Mouse (Mus musculus): ENCODE data around the gene H2al1i. TPM values are rescaled to one million over a fixed set of nuclear protein-coding genes. Genes with fewer than 3 reads are reported as not detected.

Gene H2al1i
- polyA plus RNA-seq (2012; rRNA removed) = not detected in 2 replicates

DNA sequence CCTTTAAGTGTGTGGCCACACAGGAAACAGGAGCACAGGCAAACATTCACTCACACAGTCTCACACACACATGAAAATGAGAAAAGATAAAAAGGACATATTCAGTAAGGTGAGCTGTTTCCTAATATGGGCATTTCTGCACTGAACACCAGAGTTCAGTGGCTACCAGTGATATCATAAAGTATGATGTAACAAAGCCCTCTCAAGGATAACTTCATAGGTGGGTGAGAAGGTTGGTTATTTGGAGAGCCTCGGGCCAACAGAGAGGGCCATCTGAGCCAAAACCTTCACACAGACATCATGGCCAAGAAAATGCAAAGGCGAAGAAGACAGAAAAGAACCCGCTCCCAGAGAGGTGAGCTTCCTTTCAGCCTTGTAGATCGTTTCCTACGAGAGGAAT lies at the start of gene H2al1i:
Gene H2al1i (plus strand): TSS at position 301 of the 400 bp plus-strand sequence.

GRCm38 (mm10) chrX:11298957-11299356 lies 25.5 kb upstream of the H2al1i start, which contains the start of gene H2al1a:
TSS of gene H2al1a (plus strand) at chrX:11299257.

DNA sequence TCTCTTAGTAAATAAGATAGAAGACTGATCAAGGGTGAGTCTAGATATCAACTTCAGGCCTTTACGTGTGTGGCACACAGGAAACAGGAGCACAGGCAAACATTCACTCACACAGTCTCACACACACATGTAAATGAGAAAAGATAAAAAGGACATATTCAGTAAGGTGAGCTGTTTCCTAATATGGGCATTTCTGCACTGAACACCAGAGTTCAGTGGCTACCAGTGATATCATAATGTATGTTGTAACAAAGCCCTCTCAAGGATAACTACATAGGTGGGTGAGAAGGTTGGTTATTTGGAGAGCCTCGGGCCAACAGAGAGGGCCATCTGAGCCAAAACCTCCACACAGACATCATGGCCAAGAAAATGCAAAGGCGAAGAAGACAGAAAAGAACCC lies 22.3 kb upstream of the H2al1i start, which contains the start of gene H2al1b:
Gene H2al1b (plus strand): TSS at position 301 of the 400 bp plus-strand sequence.

GRCm38 (mm10) chrX:11305355-11305754 lies 19.1 kb upstream of the H2al1i start, which contains the start of gene H2al1c:
TSS of gene H2al1c (plus strand) at chrX:11305655.

DNA sequence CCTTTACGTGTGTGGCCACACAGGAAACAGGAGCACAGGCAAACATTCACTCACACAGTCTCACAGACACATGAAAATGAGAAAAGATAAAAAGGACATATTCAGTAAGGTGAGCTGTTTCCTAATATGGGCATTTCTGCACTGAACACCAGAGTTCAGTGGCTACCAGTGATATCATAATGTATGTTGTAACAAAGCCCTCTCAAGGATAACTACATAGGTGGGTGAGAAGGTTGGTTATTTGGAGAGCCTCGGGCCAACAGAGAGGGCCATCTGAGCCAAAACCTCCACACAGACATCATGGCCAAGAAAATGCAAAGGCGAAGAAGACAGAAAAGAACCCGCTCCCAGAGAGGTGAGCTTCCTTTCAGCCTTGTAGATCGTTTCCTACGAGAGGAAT lies 15.9 kb upstream of the H2al1i start, which contains the start of gene H2al1d:
Gene H2al1d (plus strand): TSS at position 301 of the 400 bp plus-strand sequence.

DNA sequence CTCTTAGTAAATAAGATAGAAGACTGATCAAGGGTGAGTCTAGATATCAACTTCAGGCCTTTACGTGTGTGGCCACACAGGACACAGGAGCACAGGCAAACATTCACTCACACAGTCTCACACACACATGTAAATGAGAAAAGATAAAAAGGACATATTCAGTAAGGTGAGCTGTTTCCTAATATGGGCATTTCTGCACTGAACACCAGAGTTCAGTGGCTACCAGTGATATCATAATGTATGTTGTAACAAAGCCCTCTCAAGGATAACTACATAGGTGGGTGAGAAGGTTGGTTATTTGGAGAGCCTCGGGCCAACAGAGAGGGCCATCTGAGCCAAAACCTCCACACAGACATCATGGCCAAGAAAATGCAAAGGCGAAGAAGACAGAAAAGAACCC lies 12.8 kb upstream of the H2al1i start, which contains the start of gene H2al1e:
Gene H2al1e (plus strand): TSS at position 301 of the 400 bp plus-strand sequence.

DNA sequence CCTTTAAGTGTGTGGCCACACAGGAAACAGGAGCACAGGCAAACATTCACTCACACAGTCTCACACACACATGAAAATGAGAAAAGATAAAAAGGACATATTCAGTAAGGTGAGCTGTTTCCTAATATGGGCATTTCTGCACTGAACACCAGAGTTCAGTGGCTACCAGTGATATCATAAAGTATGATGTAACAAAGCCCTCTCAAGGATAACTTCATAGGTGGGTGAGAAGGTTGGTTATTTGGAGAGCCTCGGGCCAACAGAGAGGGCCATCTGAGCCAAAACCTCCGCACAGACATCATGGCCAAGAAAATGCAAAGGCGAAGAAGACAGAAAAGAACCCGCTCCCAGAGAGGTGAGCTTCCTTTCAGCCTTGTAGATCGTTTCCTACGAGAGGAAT lies 9.6 kb upstream of the H2al1i start, which contains the start of gene H2al1f:
Gene H2al1f (plus strand): TSS at position 301 of the 400 bp plus-strand sequence.

DNA sequence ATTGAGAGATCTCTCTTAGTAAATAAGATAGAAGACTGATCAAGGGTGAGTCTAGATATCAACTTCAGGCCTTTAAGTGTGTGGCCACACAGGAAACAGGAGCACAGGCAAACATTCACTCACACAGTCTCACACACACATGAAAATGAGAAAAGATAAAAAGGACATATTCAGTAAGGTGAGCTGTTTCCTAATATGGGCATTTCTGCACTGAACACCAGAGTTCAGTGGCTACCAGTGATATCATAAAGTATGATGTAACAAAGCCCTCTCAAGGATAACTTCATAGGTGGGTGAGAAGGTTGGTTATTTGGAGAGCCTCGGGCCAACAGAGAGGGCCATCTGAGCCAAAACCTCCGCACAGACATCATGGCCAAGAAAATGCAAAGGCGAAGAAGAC lies 6.5 kb upstream of the H2al1i start, which contains the start of gene H2al1g:
Gene H2al1g (plus strand): TSS at position 301 of the 400 bp plus-strand sequence.

GRCm38 (mm10) chrX:11321192-11321591 lies 3.3 kb upstream of the H2al1i start, which contains the start of gene H2al1h:
TSS of gene H2al1h (plus strand) at chrX:11321492.

DNA sequence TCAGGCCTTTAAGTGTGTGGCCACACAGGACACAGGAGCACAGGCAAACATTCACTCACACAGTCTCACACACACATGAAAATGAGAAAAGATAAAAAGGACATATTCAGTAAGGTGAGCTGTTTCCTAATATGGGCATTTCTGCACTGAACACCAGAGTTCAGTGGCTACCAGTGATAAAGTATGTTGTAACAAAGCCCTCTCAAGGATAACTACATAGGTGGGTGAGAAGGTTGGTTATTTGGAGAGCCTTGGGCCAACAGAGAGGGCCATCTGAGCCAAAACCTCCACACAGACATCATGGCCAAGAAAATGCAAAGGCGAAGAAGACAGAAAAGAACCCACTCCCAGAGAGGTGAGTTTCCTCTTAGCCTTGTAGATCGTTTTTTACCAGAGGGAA lies 3.1 kb downstream of the H2al1i start, which contains the start of gene H2al1j:
Gene H2al1j (plus strand): TSS at position 301 of the 400 bp plus-strand sequence.

Other genes starting within 250 kb of the H2al1i start
- not detected in 2 replicates for gene H2al1a, start 25.4 kb upstream of the H2al1i start, polyA plus RNA-seq (2012; rRNA removed)
- gene H2al1b, start 22.2 kb upstream of the H2al1i start, polyA plus RNA-seq (2012; rRNA removed) = not detected in 2 replicates
- not detected in 2 replicates for gene H2al1c, start 19.0 kb upstream of the H2al1i start, polyA plus RNA-seq (2012; rRNA removed)
- not detected in 2 replicates for gene H2al1d, start 15.8 kb upstream of the H2al1i start, polyA plus RNA-seq (2012; rRNA removed)
- gene H2al1e, start 12.7 kb upstream of the H2al1i start, polyA plus RNA-seq (2012; rRNA removed) = not detected in 2 replicates
- not detected in 2 replicates for gene H2al1f, start 9.5 kb upstream of the H2al1i start, polyA plus RNA-seq (2012; rRNA removed)
- gene H2al1g, start 6.4 kb upstream of the H2al1i start, polyA plus RNA-seq (2012; rRNA removed) = not detected in 2 replicates
- not detected in 2 replicates for gene H2al1h, start 3.2 kb upstream of the H2al1i start, polyA plus RNA-seq (2012; rRNA removed)
- gene H2al1j, start 3.2 kb downstream of the H2al1i start, polyA plus RNA-seq (2012; rRNA removed) = not detected in 2 replicates